Comparison of ENCODE assay signal across 28 mouse cellular contexts in genomic region chr5:138104976-138105375, GRCm38 (mm10). TPM values are rescaled to one million over a fixed set of nuclear protein-coding genes. Genes with fewer than 3 reads are reported as not detected.
"Had no signal": no experiment of that assay in that cellular context is flagged by ENCODE, and none has a peak within 500 bp of the region (broad histone marks: within the 10 kb centered on the region; RNA-seq: fewer than 3 reads in every experiment).

No protein-coding gene starts in this region.

- DNase-seq: kidney, adult 18-20 months; kidney, postnatal 25 days; layer of hippocampus, adult 9-11 months; layer of hippocampus, postnatal 36 days; liver, postnatal 0 days; lung, embryonic 14.5 days; lung, postnatal 10 days; lung, postnatal 4 days; midbrain, embryonic 14.5 days; right cerebral cortex, adult 18-20 months; right cerebral cortex, postnatal 14 days; right cerebral cortex, postnatal 4 days; thymus, adult 2 months; thymus, postnatal 14 days; thymus, postnatal 4 days had no signal

- H3K4me1 ChIP-seq: neural tube, embryonic 12.5 days; neural tube, embryonic 15.5 days; stomach, embryonic 15.5 days had no signal

- H3K27ac ChIP-seq: layer of hippocampus, adult 2 months; left cerebral cortex, adult 2 months; liver, embryonic 14.5 days; neural tube, embryonic 12.5 days; neural tube, embryonic 15.5 days; stomach, embryonic 15.5 days had no signal

- H3K27me3 ChIP-seq: neural tube, embryonic 12.5 days; neural tube, embryonic 15.5 days; stomach, embryonic 15.5 days had no signal

- ATAC-seq: liver, postnatal 0 days had no signal

- H3K4me2 ChIP-seq: lung, embryonic 14.5 days; midbrain, embryonic 11.5 days; neural tube, embryonic 12.5 days; neural tube, embryonic 15.5 days; stomach, embryonic 15.5 days had no signal

- H3K4me3 ChIP-seq: layer of hippocampus, adult 2 months; left cerebral cortex, adult 2 months; neural tube, embryonic 12.5 days; neural tube, embryonic 15.5 days; stomach, embryonic 15.5 days had no signal

- H3K9me3 ChIP-seq: neural tube, embryonic 12.5 days; neural tube, embryonic 15.5 days; stomach, embryonic 15.5 days had no signal

- H3K9ac ChIP-seq: liver, embryonic 14.5 days; liver, postnatal 0 days; lung, embryonic 14.5 days; neural tube, embryonic 12.5 days; neural tube, embryonic 15.5 days; stomach, embryonic 15.5 days had no signal

RNA-seq across cellular contexts. Expression of gene Smok3c, which starts 52.0 kb away (rescaled TPM):
- polyA plus RNA-seq: kidney, embryonic 16.5 days; large intestine, adult 2 months; limb, embryonic 11.5 days; limb, embryonic 14.5 days; liver, adult 2 months; liver, embryonic 14.5 days; liver, postnatal 0 days; lung, embryonic 14.5 days; midbrain, embryonic 11.5 days; midbrain, embryonic 14.5 days; midbrain, postnatal 0 days; neural tube, embryonic 12.5 days; neural tube, embryonic 15.5 days; stomach, embryonic 15.5 days; thymus, adult 2 months had no signal
